Mouse (Mus musculus): Measurements from ENCODE around the gene Tsku.

DNA sequence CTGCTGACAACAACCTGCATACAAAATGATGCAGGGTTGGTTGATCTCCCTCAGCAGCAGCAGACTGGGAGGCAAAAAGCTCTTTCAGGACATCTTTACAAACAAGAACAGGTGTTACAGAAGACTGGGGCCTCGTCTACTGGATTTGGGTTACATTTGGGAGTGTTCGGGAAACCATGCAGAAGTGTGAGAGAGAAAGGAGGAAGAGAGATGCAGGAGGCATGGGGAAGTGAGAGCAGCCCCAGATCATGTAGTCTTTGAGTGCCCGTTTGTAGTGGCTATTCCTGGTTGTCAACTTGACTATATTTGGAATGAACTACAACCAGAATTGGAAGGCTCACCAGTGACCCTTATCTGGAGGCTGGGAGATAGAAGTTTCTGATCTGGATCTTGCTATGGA, 38.7 kb downstream of the Tsku start:
- no peak for TF ChIP-seq CTCF (conservative IDR thresholded peaks at IDR 0.05; ENCODE audit: insufficient read depth, insufficient read length, low read depth, low read length)
- TF ChIP-seq POLR2A (IDR thresholded peaks at IDR 0.05; ENCODE audit: low read depth, low read length) = no peak
